Mouse (Mus musculus): ENCODE measurements around the gene E130218I03Rik.

DNA sequence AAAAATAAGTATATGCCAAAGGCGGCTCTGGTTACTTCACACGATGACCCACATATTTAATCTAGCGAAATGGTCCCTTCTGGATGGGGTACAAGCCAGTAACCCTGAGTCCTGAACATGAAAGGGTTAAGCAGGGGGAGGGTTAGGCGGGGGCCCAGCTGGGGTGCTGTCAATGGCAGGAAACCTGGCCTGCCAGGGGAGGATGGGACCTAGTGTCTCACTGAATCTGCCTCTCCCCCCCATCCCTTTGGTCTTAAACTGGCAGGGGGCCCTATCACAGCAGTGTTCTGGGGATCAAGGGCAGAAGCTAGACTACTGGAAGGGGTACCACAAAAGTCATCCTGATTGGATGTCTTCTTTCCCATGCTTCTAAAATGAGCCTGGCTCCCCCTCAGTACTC lies 12.4 kb downstream of the E130218I03Rik start:
- TF ChIP-seq POLR2A (IDR thresholded peaks at IDR 0.05; ENCODE audit: low read depth, low read length): no peak
- TF ChIP-seq CTCF (IDR thresholded peaks at IDR 0.05; ENCODE audit: extremely low read depth, insufficient read length, insufficient replicate concordance, low read depth, low read length): no peak
